Mouse (Mus musculus): ENCODE measurements around the gene Entpd3. TPM values are rescaled to one million over a fixed set of nuclear protein-coding genes. Genes with fewer than 3 reads are reported as not detected.

The Entpd3 gene
- not detected in 2 replicates for total RNA-seq (2014; fragmentation: Nextera tagmentation)
- not detected in 2 replicates for total RNA-seq (2017)

- peak; percentile 31 for ATAC-seq (replicated peaks; ENCODE audit: poor library complexity, severe bottlenecking)
Observed at GRCm38 (mm10) chr9:120539662-120540251, at the start of gene Entpd3. Gene Entpd3, plus strand, starts transcription at chr9:120539818.

GRCm38 (mm10) chr9:120491509-120491908 lies 48.1 kb upstream of the Entpd3 start:
- peak; percentile 43 for ATAC-seq (replicated peaks; ENCODE audit: poor library complexity, severe bottlenecking)

GRCm38 (mm10) chr9:120492010-120492399 lies 47.6 kb upstream of the Entpd3 start, which contains the start of gene Eif1b:
Gene Eif1b, plus strand, starts transcription at chr9:120492232.
- ATAC-seq (replicated peaks; ENCODE audit: poor library complexity, severe bottlenecking), result no peak

- ATAC-seq (replicated peaks; ENCODE audit: poor library complexity, severe bottlenecking), result peak; percentile 71
Observed at GRCm38 (mm10) chr9:120492400-120493351, 46.9 kb upstream of the Entpd3 start.

- no peak for ATAC-seq (replicated peaks; ENCODE audit: poor library complexity, severe bottlenecking)
Observed at GRCm38 (mm10) chr9:120493781-120494180, 45.8 kb upstream of the Entpd3 start.

GRCm38 (mm10) chr9:120496691-120497090 lies 42.9 kb upstream of the Entpd3 start:
- ATAC-seq (replicated peaks; ENCODE audit: poor library complexity, severe bottlenecking), result peak; percentile 47; the same call in 1 of the 2 replicates

- no peak for ATAC-seq (replicated peaks; ENCODE audit: poor library complexity, severe bottlenecking)
Observed at GRCm38 (mm10) chr9:120497983-120498382, 41.6 kb upstream of the Entpd3 start.

- 0 out of 2 replicates have a peak, but pooled peaks have one; percentile 26 for ATAC-seq (replicated peaks; ENCODE audit: poor library complexity, severe bottlenecking)
Observed at GRCm38 (mm10) chr9:120501191-120501902, 38.3 kb upstream of the Entpd3 start.

GRCm38 (mm10) chr9:120502013-120502412 lies 37.6 kb upstream of the Entpd3 start:
- peak; percentile 81 for ATAC-seq (replicated peaks; ENCODE audit: poor library complexity, severe bottlenecking)

GRCm38 (mm10) chr9:120504423-120504822 lies 35.2 kb upstream of the Entpd3 start:
- ATAC-seq (replicated peaks; ENCODE audit: poor library complexity, severe bottlenecking), result peak; percentile 61

GRCm38 (mm10) chr9:120511781-120512180 lies 27.8 kb upstream of the Entpd3 start:
- no peak for ATAC-seq (replicated peaks; ENCODE audit: poor library complexity, severe bottlenecking)

- peak; percentile 52 for ATAC-seq (replicated peaks; ENCODE audit: poor library complexity, severe bottlenecking)
Observed at GRCm38 (mm10) chr9:120516720-120517119, 22.9 kb upstream of the Entpd3 start.

- no peak for ATAC-seq (replicated peaks; ENCODE audit: poor library complexity, severe bottlenecking)
Observed at GRCm38 (mm10) chr9:120518946-120519345, 20.7 kb upstream of the Entpd3 start.

- no peak for ATAC-seq (replicated peaks; ENCODE audit: poor library complexity, severe bottlenecking)
Observed at GRCm38 (mm10) chr9:120519469-120520125, 20.0 kb upstream of the Entpd3 start.

GRCm38 (mm10) chr9:120521161-120521560 lies 18.5 kb upstream of the Entpd3 start:
- ATAC-seq (replicated peaks; ENCODE audit: poor library complexity, severe bottlenecking), result no peak

- ATAC-seq (replicated peaks; ENCODE audit: poor library complexity, severe bottlenecking), result no peak
Observed at GRCm38 (mm10) chr9:120527270-120527669, 12.3 kb upstream of the Entpd3 start.

GRCm38 (mm10) chr9:120527919-120528318 lies 11.7 kb upstream of the Entpd3 start:
- no peak for ATAC-seq (replicated peaks; ENCODE audit: poor library complexity, severe bottlenecking)

- ATAC-seq (replicated peaks; ENCODE audit: poor library complexity, severe bottlenecking), result peak; percentile 87
Observed at GRCm38 (mm10) chr9:120528815-120529510, 10.7 kb upstream of the Entpd3 start.

GRCm38 (mm10) chr9:120530471-120530870 lies 9.1 kb upstream of the Entpd3 start:
- ATAC-seq (replicated peaks; ENCODE audit: poor library complexity, severe bottlenecking), result no peak
